Mouse (Mus musculus) cortical plate, adult 2 months (tissue): ENCODE data around the gene Creb3.

Source experiments
- CTCF ChIP-seq: fragments of 200-500 bp; IDR thresholded peaks from 2 replicates; pipeline ENCODE4 v1.5.1; 2011; ENCODE audit warnings: mild to moderate bottlenecking, control low read depth, low read length; ENCODE audit not compliant: insufficient read depth; ENCODE audit errors: extremely low read depth
- POLR2A ChIP-seq: fragments of 200-500 bp; IDR thresholded peaks from 2 replicates; pipeline ENCODE4 v1.6.1; 2011; ENCODE audit warnings: mild to moderate bottlenecking, low read length, control low read depth; ENCODE audit not compliant: insufficient read depth; ENCODE audit errors: extremely low read depth

DNA sequence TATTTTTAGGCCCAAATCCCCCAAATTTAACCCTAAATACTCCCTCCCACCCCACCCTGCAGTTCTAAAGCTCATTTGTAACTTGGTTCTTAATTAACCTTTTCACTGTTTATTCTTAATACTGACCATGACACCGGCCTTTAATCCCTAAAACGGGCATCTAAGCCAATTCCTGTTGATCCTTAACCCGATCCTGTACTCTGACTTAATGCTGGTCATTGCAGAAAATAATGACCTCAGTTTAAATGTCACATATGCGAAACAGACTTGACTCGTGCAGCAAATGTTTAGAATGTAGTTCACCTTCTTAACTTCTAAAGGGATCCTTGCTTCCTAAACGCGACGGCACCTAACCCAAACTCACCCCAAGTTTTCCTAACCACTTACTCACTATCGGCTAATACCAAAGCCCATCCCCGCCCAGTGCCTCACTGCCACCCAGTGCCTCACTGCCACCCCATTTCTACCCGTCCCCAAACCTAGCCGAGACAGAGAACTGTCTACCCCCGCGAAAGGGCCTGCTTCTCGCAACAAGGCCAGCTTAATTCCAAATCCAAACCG is 616 bp upstream of the Creb3 start:
- TF ChIP-seq CTCF (no peak), POLR2A (no peak)
